Comparison of ENCODE assay signal across 8 mouse cellular contexts in genomic region chr17:55958918-55959728, GRCm38 (mm10). TPM values are rescaled to one million over a fixed set of nuclear protein-coding genes. Genes with fewer than 3 reads are reported as not detected.
DNase-seq lines count a peak whose midpoint lies in the region; ATAC-seq and TF ChIP-seq lines count a peak whose summit lies in the region.

Yju2 (plus strand) TSS chr17:55959099.

- peak within 1 kb of the TSS; percentile 72 for H3K4me2 ChIP-seq in heart, embryonic 15.5 days
- H3K4me2 ChIP-seq in liver, embryonic 14.5 days (ENCODE audit: low read depth) = peak within 1 kb of the TSS; percentile 73
- H3K4me2 ChIP-seq in neural tube, embryonic 11.5 days (ENCODE audit: low read depth) = peak within 1 kb of the TSS; percentile 43
- H3K4me2 ChIP-seq in stomach, postnatal 0 days (replicated peaks; ENCODE audit: low read depth) = peak within 1 kb of the TSS; percentile 58

- ATAC-seq in heart, embryonic 15.5 days (replicated peaks; ENCODE audit: insufficient number of reproducible peaks, insufficient read depth, low FRiP score, low read depth) = peak; percentile 89
- ATAC-seq in liver, embryonic 14.5 days (ENCODE audit: insufficient read depth) = peak; percentile 92
- peak; percentile 88 for ATAC-seq in neural tube, embryonic 11.5 days (ENCODE audit: insufficient read depth, low FRiP score, low TSS enrichment)
- peak; percentile 96 for ATAC-seq in stomach, postnatal 0 days (ENCODE audit: low FRiP score, low TSS enrichment)

- H3K36me3 ChIP-seq in forebrain, embryonic 10.5 days (replicated peaks) = peaks cover 33% of the 10 kb centered on the region
- peaks cover 16% of the 10 kb centered on the region for H3K36me3 ChIP-seq in heart, embryonic 15.5 days
- H3K36me3 ChIP-seq in liver, embryonic 14.5 days (replicated peaks; ENCODE audit: control insufficient read depth, insufficient read depth, low read depth) = no peaks in the 10 kb centered on the region; the same call in none of the 2 replicates
- H3K36me3 ChIP-seq in neural tube, embryonic 11.5 days (ENCODE audit: control insufficient read depth, insufficient read depth, low read length) = no peaks in the 10 kb centered on the region; the same call in 1 of the 2 replicates
- peaks cover 4% of the 10 kb centered on the region; the same call in 1 of the 2 replicates for H3K36me3 ChIP-seq in stomach, postnatal 0 days (ENCODE audit: control insufficient read depth, insufficient read depth, low read length)

- H3K27ac ChIP-seq in forebrain, embryonic 10.5 days = peak within 1 kb of the TSS; percentile 91
- H3K27ac ChIP-seq in heart, embryonic 15.5 days = peak within 1 kb of the TSS; percentile 97
- peak within 1 kb of the TSS; percentile 85 for H3K27ac ChIP-seq in liver, embryonic 14.5 days
- H3K27ac ChIP-seq in neural tube, embryonic 11.5 days (ENCODE audit: low read depth, low read length) = peak within 1 kb of the TSS; percentile 91
- H3K27ac ChIP-seq in stomach, postnatal 0 days (replicated peaks) = peak within 1 kb of the TSS; percentile 94

- peaks cover 15% of the 10 kb centered on the region for H3K27me3 ChIP-seq in forebrain, embryonic 10.5 days (ENCODE audit: poor library complexity, severe bottlenecking)
- H3K27me3 ChIP-seq in heart, embryonic 15.5 days = peaks cover 24% of the 10 kb centered on the region
- H3K27me3 ChIP-seq in liver, embryonic 14.5 days (ENCODE audit: control insufficient read depth, insufficient read depth, low read length) = no peaks in the 10 kb centered on the region
- no peaks in the 10 kb centered on the region for H3K27me3 ChIP-seq in neural tube, embryonic 11.5 days (ENCODE audit: control insufficient read depth, insufficient read depth, low read length)
- H3K27me3 ChIP-seq in stomach, postnatal 0 days (ENCODE audit: control insufficient read depth, insufficient read depth, low read length) = no peaks in the 10 kb centered on the region

- H3K9me3 ChIP-seq in forebrain, embryonic 10.5 days = no peaks in the 10 kb centered on the region
- no peaks in the 10 kb centered on the region for H3K9me3 ChIP-seq in heart, embryonic 15.5 days (replicated peaks)
- H3K9me3 ChIP-seq in liver, embryonic 14.5 days (ENCODE audit: control insufficient read depth, low read length) = no peaks in the 10 kb centered on the region
- H3K9me3 ChIP-seq in neural tube, embryonic 11.5 days (ENCODE audit: control insufficient read depth, low read length) = no peaks in the 10 kb centered on the region
- H3K9me3 ChIP-seq in stomach, postnatal 0 days (ENCODE audit: control insufficient read depth, low read length) = no peaks in the 10 kb centered on the region

- H3K9ac ChIP-seq in heart, embryonic 15.5 days = peak within 1 kb of the TSS; percentile 69
- H3K9ac ChIP-seq in liver, embryonic 14.5 days (replicated peaks) = peak within 1 kb of the TSS; percentile 71
- peak within 1 kb of the TSS; percentile 55 for H3K9ac ChIP-seq in neural tube, embryonic 11.5 days (ENCODE audit: low read length)
- H3K9ac ChIP-seq in stomach, postnatal 0 days (ENCODE audit: low read length) = peak within 1 kb of the TSS; percentile 63

- 0 out of 2 replicates have a peak, but pooled peaks have one; percentile 12 for TF ChIP-seq CTCF in liver, embryonic 14.5 days (IDR thresholded peaks at IDR 0.05; ENCODE audit: low read depth)
- no peak for TF ChIP-seq CTCF in stomach, postnatal 0 days (IDR thresholded peaks at IDR 0.05; ENCODE audit: low read depth)

- peak; percentile 88 to 91 for DNase-seq in CD8-positive naive resting alpha-beta T cell, adult 2 months (ENCODE audit: low read depth in 2 of 2, low spot score in 2 of 2)
- peak; percentile 93 for DNase-seq in c-Kit-positive CD71-negative TER-119-negative erythroid progenitor cells, embryonic 14.5 days (ENCODE audit: low read depth)
- peak; percentile 93 for DNase-seq in forebrain, embryonic 10.5 days (ENCODE audit: extremely low spot score, low spot score)
- DNase-seq in kidney, postnatal 25 days = peak; percentile 92 to 97
- peak; percentile 92 to 93 (median 92) for DNase-seq in liver, embryonic 14.5 days (ENCODE audit: low read depth in 3 of 3, low spot score in 3 of 3)
- DNase-seq in neural tube, embryonic 11.5 days (ENCODE audit: low spot score) = peak; percentile 95
- DNase-seq in stomach, postnatal 0 days (ENCODE audit: low spot score) = peak; percentile 93

- peak within 1 kb of the TSS; percentile 63 for H3K4me3 ChIP-seq in forebrain, embryonic 10.5 days
- peak within 1 kb of the TSS; percentile 65 for H3K4me3 ChIP-seq in heart, embryonic 15.5 days
- peak within 1 kb of the TSS; percentile 78 to 90 for H3K4me3 ChIP-seq in liver, embryonic 14.5 days (ENCODE audit: insufficient read depth in 1 of 2, low read depth in 2 of 2, low read length in 2 of 2)
- peak within 1 kb of the TSS; percentile 47 for H3K4me3 ChIP-seq in neural tube, embryonic 11.5 days (ENCODE audit: low read depth, low read length)
- H3K4me3 ChIP-seq in stomach, postnatal 0 days (ENCODE audit: low read depth, low read length) = peak within 1 kb of the TSS; percentile 57

- WGBS in forebrain, embryonic 10.5 days = under 1% methylated on average over 46 of the region's 46 CpGs
- under 1% methylated on average over 45 of the region's 46 CpGs for WGBS in heart, embryonic 15.5 days
- WGBS in liver, embryonic 14.5 days (ENCODE audit: insufficient replicate concordance) = under 1% methylated on average over 45 of the region's 46 CpGs
- 0% methylated on average over 45 of the region's 46 CpGs for WGBS in neural tube, embryonic 11.5 days
- WGBS in stomach, postnatal 0 days = under 1% methylated on average over 46 of the region's 46 CpGs

- peaks cover 44% of the 10 kb centered on the region for H3K4me1 ChIP-seq in forebrain, embryonic 10.5 days
- peaks cover 29% of the 10 kb centered on the region for H3K4me1 ChIP-seq in heart, embryonic 15.5 days (replicated peaks)
- peaks cover 6 to 20% of the 10 kb centered on the region in 2 experiments for H3K4me1 ChIP-seq in liver, embryonic 14.5 days (replicated peaks; ENCODE audit: control insufficient read depth in 2 of 2, insufficient read depth in 2 of 2, low read length in 1 of 2)
- H3K4me1 ChIP-seq in neural tube, embryonic 11.5 days (ENCODE audit: control insufficient read depth, insufficient read depth, low read length) = peaks cover 3% of the 10 kb centered on the region; the same call in 1 of the 2 replicates
- H3K4me1 ChIP-seq in stomach, postnatal 0 days (replicated peaks; ENCODE audit: control insufficient read depth, insufficient read depth) = 0 out of 2 replicates have a peak, but pooled peaks cover 4% of the 10 kb centered on the region

- peak; percentile 35; the same call in 1 of the 2 replicates for TF ChIP-seq EP300 in liver, embryonic 14.5 days (IDR thresholded peaks at IDR 0.05; ENCODE audit: low read depth)
- TF ChIP-seq EP300 in stomach, postnatal 0 days (optimal IDR thresholded peaks at IDR 0.05) = peak; percentile 82

RNA-seq across cellular contexts. Expression of gene Yju2, which starts in this region (rescaled TPM):
- 29.2 and 30.4 TPM in 2 replicates for polyA plus RNA-seq in forebrain, embryonic 10.5 days (2016; fragmentation: Nextera tagmentation; extraction: Ambion mirVana)
- 13.9 and 18.2 TPM in 2 replicates for polyA plus RNA-seq in heart, embryonic 15.5 days (2015; fragmentation: Nextera tagmentation; extraction: Ambion mirVana)
- 3.2 and 5.1 TPM in 2 replicates for polyA plus RNA-seq in liver, embryonic 14.5 days (2012; rRNA removed)
- polyA plus RNA-seq in liver, embryonic 14.5 days (2014; fragmentation: Nextera tagmentation; extraction: Ambion mirVana) = 5.2 and 6.4 TPM in 2 replicates
- polyA plus RNA-seq in neural tube, embryonic 11.5 days (2014; fragmentation: Nextera tagmentation; extraction: Ambion mirVana) = 19.2 and 25.1 TPM in 2 replicates
- polyA plus RNA-seq in stomach, postnatal 0 days (2015; fragmentation: Nextera tagmentation; extraction: Ambion mirVana) = 12.5 and 12.6 TPM in 2 replicates

Comparison
In these comparisons a context has a peak if more than half of its experiments do, and no peak if none do; other contexts are left out.
1. Peak in every context shown above with its lines: DNase-seq, ATAC-seq, H3K4me3 ChIP-seq and H3K27ac ChIP-seq.